Mouse (Mus musculus): ENCODE data around the gene Ehd2. TPM values are rescaled to one million over a fixed set of nuclear protein-coding genes. Genes with fewer than 3 reads are reported as not detected.

The Ehd2 gene
- total and polyA plus RNA-seq, 2 experiments from 2014 or later = 4.4 to 9.5 TPM

DNA sequence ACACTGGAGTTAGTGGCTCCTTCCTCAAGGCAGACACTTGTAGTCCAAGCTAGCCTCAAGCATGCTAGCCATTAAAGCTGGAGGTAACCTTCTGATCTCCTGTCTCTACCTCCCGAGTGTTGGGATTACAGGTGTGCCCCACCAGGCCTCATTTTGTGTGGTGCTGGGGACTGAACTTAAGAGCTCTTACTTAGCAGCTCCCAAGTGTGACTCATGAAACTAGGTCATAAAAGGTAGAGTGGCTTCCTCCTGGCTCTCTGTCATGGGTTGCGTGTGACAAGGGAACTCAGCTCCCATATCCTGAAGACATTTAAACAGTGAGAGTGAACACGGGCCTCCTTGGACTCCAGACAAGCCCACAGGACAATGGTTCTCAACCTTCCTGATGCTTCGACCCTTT lies 26.4 kb upstream of the Ehd2 start:
- Histone ChIP-seq H3K9me3 (ENCODE audit: low read length) (no peaks in the 10 kb centered on the region), H3K27ac (no peak overlapping the region), H3K4me3 (ENCODE audit: low read length) (no peak overlapping the region), H3K9ac (replicated peaks; ENCODE audit: low read length) (no peak overlapping the region), H3K4me1 (ENCODE audit: insufficient read depth, low read length) (no peaks in the 10 kb centered on the region), H3K4me2 (ENCODE audit: low read depth, low read length) (no peak overlapping the region), H3K36me3 (ENCODE audit: insufficient read depth, low read length) (peaks cover 30% of the 10 kb centered on the region), H3K27me3 (ENCODE audit: insufficient read depth, low read length) (no peaks in the 10 kb centered on the region)
- WGBS = 92% methylated on average over 4 of the region's 4 CpGs
- ATAC-seq (no peak), DNase-seq (ENCODE audit: low spot score) (no peak)
- no peak for TF ChIP-seq CTCF (IDR thresholded peaks at IDR 0.05; ENCODE audit: low read depth)

DNA sequence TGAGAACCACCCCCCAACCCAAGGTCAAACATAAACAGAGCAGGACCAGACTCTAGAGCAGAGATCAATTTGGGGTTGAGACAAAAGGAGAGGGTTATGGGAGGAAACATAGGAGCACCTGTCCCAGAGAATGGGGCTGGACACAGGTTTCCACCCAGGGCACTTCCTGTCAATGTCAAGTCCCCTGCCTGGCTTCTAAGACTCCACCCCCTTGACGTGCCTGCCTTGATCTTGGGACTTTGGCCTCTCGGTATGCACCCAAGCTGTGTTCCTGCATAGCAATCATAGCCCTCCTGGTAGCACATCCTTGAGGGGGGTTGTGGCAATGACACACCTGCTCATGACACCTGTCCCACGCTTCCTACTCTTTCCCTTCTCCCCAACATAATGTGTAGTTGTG lies 25.8 kb upstream of the Ehd2 start:
- Histone ChIP-seq H3K27me3 (ENCODE audit: insufficient read depth, low read length) (no peaks in the 10 kb centered on the region), H3K4me3 (ENCODE audit: low read length) (no peak overlapping the region), H3K4me2 (ENCODE audit: low read depth, low read length) (no peak overlapping the region), H3K9ac (replicated peaks; ENCODE audit: low read length) (no peak overlapping the region), H3K36me3 (ENCODE audit: insufficient read depth, low read length) (peaks cover 36% of the 10 kb centered on the region), H3K27ac (no peak overlapping the region), H3K4me1 (ENCODE audit: insufficient read depth, low read length) (no peaks in the 10 kb centered on the region), H3K9me3 (ENCODE audit: low read length) (no peaks in the 10 kb centered on the region)
- ATAC-seq (no peak), DNase-seq (ENCODE audit: low spot score) (no peak)
- WGBS = 79% methylated on average over 3 of the region's 3 CpGs
- no peak for TF ChIP-seq CTCF (IDR thresholded peaks at IDR 0.05; ENCODE audit: low read depth)

DNA sequence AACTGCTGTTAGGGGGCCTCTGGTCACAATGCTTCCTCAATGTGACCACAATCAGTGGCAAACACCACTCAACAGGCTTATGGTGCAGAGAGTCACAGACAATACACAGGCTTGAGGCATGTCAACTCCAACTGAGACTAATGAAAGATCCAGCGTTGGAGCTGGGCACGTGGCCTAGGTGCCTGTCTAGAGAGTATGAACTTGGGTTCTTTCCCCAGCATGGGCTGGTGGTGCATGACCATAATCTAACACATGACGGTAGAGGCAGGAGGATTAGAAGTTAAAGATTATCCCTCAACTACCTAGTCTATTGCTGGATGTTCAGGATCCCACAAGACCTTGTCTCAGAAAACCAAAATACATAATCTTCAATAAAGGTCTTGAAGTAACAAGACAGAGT lies 24.4 kb upstream of the Ehd2 start:
- Histone ChIP-seq H3K9me3 (ENCODE audit: low read length) (no peaks in the 10 kb centered on the region), H3K4me1 (ENCODE audit: insufficient read depth, low read length) (no peaks in the 10 kb centered on the region), H3K27ac (no peak overlapping the region), H3K4me2 (ENCODE audit: low read depth, low read length) (no peak overlapping the region), H3K4me3 (ENCODE audit: low read length) (no peak overlapping the region), H3K36me3 (ENCODE audit: insufficient read depth, low read length) (peaks cover 45% of the 10 kb centered on the region), H3K27me3 (ENCODE audit: insufficient read depth, low read length) (no peaks in the 10 kb centered on the region), H3K9ac (replicated peaks; ENCODE audit: low read length) (no peak overlapping the region)
- DNase-seq (ENCODE audit: low spot score) (no peak), ATAC-seq (no peak)
- WGBS = 78% methylated on average over 3 of the region's 3 CpGs
- TF ChIP-seq CTCF (IDR thresholded peaks at IDR 0.05; ENCODE audit: low read depth) = no peak

GRCm38 (mm10) chr7:15987661-15988356 lies 20.4 kb upstream of the Ehd2 start:
- WGBS = 89% methylated on average over 16 of the region's 16 CpGs
- ATAC-seq = peak; percentile 35; the same call in 1 of the 2 replicates
- peaks cover 34% of the 10 kb centered on the region for H3K36me3 ChIP-seq (ENCODE audit: insufficient read depth, low read length)

GRCm38 (mm10) chr7:15982729-15983407 lies 15.5 kb upstream of the Ehd2 start:
- TF ChIP-seq CTCF (IDR thresholded peaks at IDR 0.05; ENCODE audit: low read depth) = peak; percentile 79

More at GRCm38 (mm10) chr7:15987661-15988356, 20.4 kb upstream of the Ehd2 start:
- TF ChIP-seq CTCF (IDR thresholded peaks at IDR 0.05; ENCODE audit: low read depth) = no peak
- Histone ChIP-seq H3K4me2 (ENCODE audit: low read depth, low read length) (no peak overlapping the region), H3K4me3 (ENCODE audit: low read length) (no peak overlapping the region), H3K9me3 (ENCODE audit: low read length) (no peaks in the 10 kb centered on the region), H3K9ac (replicated peaks; ENCODE audit: low read length) (no peak overlapping the region), H3K4me1 (ENCODE audit: insufficient read depth, low read length) (no peaks in the 10 kb centered on the region), H3K27ac (no peak overlapping the region), H3K27me3 (ENCODE audit: insufficient read depth, low read length) (no peaks in the 10 kb centered on the region)
- DNase-seq (ENCODE audit: low spot score) = no peak

GRCm38 (mm10) chr7:15981538-15981937 lies 14.2 kb upstream of the Ehd2 start:
- Histone ChIP-seq H3K4me1 (ENCODE audit: insufficient read depth, low read length) (no peaks in the 10 kb centered on the region), H3K27me3 (ENCODE audit: insufficient read depth, low read length) (no peaks in the 10 kb centered on the region), H3K4me2 (ENCODE audit: low read depth, low read length) (no peak overlapping the region), H3K9me3 (ENCODE audit: low read length) (no peaks in the 10 kb centered on the region), H3K9ac (replicated peaks; ENCODE audit: low read length) (no peak overlapping the region), H3K27ac (no peak overlapping the region), H3K36me3 (ENCODE audit: insufficient read depth, low read length) (peaks cover 20% of the 10 kb centered on the region), H3K4me3 (ENCODE audit: low read length) (no peak overlapping the region)
- DNase-seq (ENCODE audit: low spot score) (no peak), ATAC-seq (no peak)
- 77% methylated on average over 4 of the region's 4 CpGs for WGBS
- TF ChIP-seq CTCF (IDR thresholded peaks at IDR 0.05; ENCODE audit: low read depth) = no peak

More at GRCm38 (mm10) chr7:15982729-15983407, 15.5 kb upstream of the Ehd2 start:
- Histone ChIP-seq H3K36me3 (ENCODE audit: insufficient read depth, low read length) (peaks cover 22% of the 10 kb centered on the region), H3K9ac (replicated peaks; ENCODE audit: low read length) (no peak overlapping the region), H3K27me3 (ENCODE audit: insufficient read depth, low read length) (no peaks in the 10 kb centered on the region), H3K4me2 (ENCODE audit: low read depth, low read length) (no peak overlapping the region), H3K4me3 (ENCODE audit: low read length) (no peak overlapping the region), H3K27ac (no peak overlapping the region), H3K4me1 (ENCODE audit: insufficient read depth, low read length) (no peaks in the 10 kb centered on the region), H3K9me3 (ENCODE audit: low read length) (no peaks in the 10 kb centered on the region)
- 38% methylated on average over 4 of the region's 4 CpGs for WGBS
- peak; percentile 73 for DNase-seq (ENCODE audit: low spot score)
- ATAC-seq = no peak

- Histone ChIP-seq H3K4me3 (ENCODE audit: low read length) (no peak overlapping the region), H3K36me3 (ENCODE audit: insufficient read depth, low read length) (peaks cover 24% of the 10 kb centered on the region), H3K9ac (replicated peaks; ENCODE audit: low read length) (no peak overlapping the region), H3K27me3 (ENCODE audit: insufficient read depth, low read length) (no peaks in the 10 kb centered on the region), H3K4me2 (ENCODE audit: low read depth, low read length) (no peak overlapping the region), H3K9me3 (ENCODE audit: low read length) (no peaks in the 10 kb centered on the region), H3K27ac (no peak overlapping the region), H3K4me1 (ENCODE audit: insufficient read depth, low read length) (no peaks in the 10 kb centered on the region)
- no peak for DNase-seq (ENCODE audit: low spot score)
- no peak for TF ChIP-seq CTCF (IDR thresholded peaks at IDR 0.05; ENCODE audit: low read depth)
- 74% methylated on average over 8 of the region's 8 CpGs for WGBS
- peak; percentile 12; the same call in 1 of the 2 replicates for ATAC-seq
Observed at GRCm38 (mm10) chr7:15980246-15980645, 12.9 kb upstream of the Ehd2 start.
